Mouse (Mus musculus): Measurements from ENCODE around the gene Il6ra.

Gene Il6ra

GRCm38 (mm10) chr3:89847126-89847525 lies 65.9 kb downstream of the Il6ra start:
- DNase-seq: no peak

GRCm38 (mm10) chr3:89845814-89846213 lies 67.2 kb downstream of the Il6ra start:
- DNase-seq: no peak

GRCm38 (mm10) chr3:89843148-89843547 lies 69.8 kb downstream of the Il6ra start:
- DNase-seq: no peak

DNA sequence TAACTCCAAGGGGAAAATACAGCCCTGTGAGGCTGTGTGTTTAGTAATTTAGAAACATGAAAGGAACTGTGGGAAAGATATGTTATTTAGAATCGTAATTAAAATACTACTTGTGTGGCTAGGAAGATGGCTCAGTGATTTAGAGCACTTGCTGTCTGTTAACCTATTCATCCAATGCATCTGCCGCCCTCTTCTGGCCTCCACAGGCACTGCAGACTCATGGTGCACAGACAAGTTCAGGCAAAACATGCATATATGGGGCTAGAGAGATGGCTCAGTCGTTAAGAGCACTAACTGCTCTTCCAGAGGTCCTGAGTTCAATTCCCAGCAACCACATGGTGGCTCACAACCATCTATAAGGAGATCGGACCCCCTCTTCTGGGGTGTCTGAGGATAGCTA lies 70.7 kb downstream of the Il6ra start:
- no peak for DNase-seq

DNA sequence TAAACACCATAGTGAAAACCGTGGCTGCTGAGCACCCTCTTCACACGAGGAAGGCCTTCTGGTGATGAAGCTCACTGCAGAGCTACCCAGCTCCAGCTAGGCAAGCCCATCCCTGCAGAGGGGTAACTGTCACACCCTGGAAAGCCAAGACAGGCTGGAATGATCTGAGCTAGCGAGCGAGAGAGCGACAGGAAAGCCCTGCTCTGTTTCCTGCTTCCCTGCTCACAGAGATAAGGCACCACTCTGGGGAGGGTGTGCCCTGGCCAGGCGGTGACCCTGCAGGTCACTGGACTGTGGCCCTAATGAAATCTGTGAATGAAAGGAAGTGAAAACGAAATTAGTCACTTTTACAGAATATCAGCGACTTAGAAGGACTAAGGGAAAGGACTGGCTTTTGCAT lies 77.6 kb downstream of the Il6ra start:
- no peak for DNase-seq

GRCm38 (mm10) chr3:89830815-89831591 lies 82.0 kb downstream of the Il6ra start, which contains the start of gene She:
She (plus strand) TSS chr3:89831370.
- DNase-seq: no peak

DNA sequence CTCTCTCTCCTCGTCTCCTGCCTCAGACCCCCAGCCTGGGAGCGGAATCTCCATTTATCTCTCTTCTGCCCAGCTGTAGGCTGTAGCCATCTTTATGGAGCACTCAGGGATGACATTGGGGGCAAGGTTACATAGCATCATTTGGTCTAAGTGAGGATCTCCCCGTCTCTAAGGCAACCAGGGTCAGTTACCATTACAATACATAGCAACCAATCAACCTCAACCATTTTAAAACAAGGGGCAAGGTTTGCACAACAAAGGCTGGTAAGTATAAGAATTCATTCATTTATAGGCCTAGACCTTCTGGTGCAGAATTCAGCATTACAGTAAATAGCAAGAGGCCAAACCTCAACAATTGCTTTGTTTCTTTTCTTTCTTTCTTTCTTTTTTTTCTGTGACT lies 86.7 kb downstream of the Il6ra start:
- no peak for DNase-seq

GRCm38 (mm10) chr3:89823594-89823993 lies 89.4 kb downstream of the Il6ra start:
- no peak for DNase-seq

- DNase-seq: no peak
Observed at GRCm38 (mm10) chr3:89821548-89822480, 91.2 kb downstream of the Il6ra start.

GRCm38 (mm10) chr3:89821096-89821513 lies 91.9 kb downstream of the Il6ra start:
- DNase-seq: no peak

GRCm38 (mm10) chr3:89820311-89821095 lies 92.5 kb downstream of the Il6ra start:
- DNase-seq: no peak

DNA sequence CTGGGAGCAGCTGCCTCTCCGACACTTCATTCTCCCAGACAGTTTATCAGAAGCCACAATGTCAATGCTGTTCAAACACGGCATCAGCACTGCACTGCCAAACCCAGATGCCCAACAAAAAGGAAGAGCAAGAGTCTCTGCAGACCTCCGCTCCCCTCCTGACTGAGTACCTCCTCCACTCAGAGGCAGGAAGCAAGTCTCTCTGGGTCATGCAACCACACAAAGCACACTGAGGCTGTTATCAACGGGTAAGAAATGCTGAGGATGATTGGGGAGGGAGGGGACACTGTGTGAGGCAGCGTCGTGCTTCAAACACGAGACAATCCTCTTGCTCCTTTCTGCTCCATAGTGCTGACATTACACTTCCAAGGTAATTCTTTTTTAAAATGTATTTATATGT lies 93.1 kb downstream of the Il6ra start:
- no peak for DNase-seq

DNA sequence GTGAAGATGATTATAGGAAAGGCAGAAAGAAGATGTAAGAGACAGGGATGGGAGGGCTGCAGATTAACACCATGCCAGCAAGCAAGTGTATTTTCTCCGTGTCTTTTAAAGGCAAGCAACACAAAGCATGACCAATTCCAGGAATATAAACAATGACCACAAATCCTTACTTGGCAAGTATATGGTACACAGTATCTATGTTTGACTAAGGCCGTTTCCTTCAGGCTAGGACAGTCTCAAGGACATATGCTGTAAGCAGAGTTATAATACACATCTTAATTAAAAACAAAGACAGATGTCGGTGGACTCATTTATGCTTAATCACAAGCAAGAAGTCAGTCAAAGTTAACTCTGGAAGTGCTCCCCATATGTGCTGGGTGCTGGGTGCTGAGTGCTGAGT lies 94.4 kb downstream of the Il6ra start:
- DNase-seq: no peak

DNA sequence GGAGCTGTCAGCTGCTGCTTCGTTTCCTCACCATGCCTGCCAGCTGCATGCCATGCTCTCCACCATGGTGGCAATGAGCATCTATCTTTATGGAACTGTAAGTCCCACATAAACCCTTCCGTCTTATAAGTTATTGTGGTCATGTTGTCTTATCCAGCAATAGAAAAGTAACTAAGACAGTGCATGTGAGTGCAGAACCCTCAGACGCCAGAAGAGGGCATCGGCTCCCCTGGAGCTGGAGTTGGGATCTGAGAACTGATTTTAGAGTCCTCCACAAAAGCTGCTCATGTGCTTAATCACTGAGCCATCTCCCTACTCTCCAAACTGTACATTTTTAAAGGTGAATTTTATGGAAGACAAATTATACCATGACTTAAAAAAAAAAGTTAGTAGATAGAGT lies 95.9 kb downstream of the Il6ra start:
- no peak for DNase-seq

Data from cerebellum, adult 11-12 months (tissue).